Mouse (Mus musculus) brain, embryonic 14.5 days (tissue): ENCODE measurements around the gene Jakmip3. TPM values are rescaled to one million over a fixed set of nuclear protein-coding genes. Genes with fewer than 3 reads are reported as not detected.
A peak's percentile ranks its signal among the peaks of the same experiment; 100 is the strongest.

Source experiments
- DNase-seq: peaks from one replicate; pipeline ENCODE4 v3.0.0-alpha.2; 2011; ENCODE audit warnings: low read depth
- CTCF ChIP-seq: fragments of 200-500 bp; IDR thresholded peaks from 2 replicates; pipeline ENCODE4 v1.5.1; 2012; ENCODE audit warnings: inconsistent platforms, mild to moderate bottlenecking, moderate library complexity, borderline replicate concordance; ENCODE audit not compliant: insufficient read depth, insufficient read length; ENCODE audit errors: extremely low read depth
- POLR2A ChIP-seq: fragments of 200-500 bp; IDR thresholded peaks from 2 replicates; pipeline ENCODE4 v1.6.1; 2012; ENCODE audit warnings: mild to moderate bottlenecking, inconsistent platforms, borderline replicate concordance; ENCODE audit not compliant: poor library complexity, insufficient read depth, insufficient read length, severe bottlenecking; ENCODE audit errors: extremely low read depth
- polyA plus RNA-seq: library from polyadenylated mRNA; depleted of rRNA; stranded (reverse); fragments of >200 nt; gene quantifications from 2 replicates; pipeline ENCODE4 v1.2.3, GENCODE M21; 2012

The Jakmip3 gene
- polyA plus RNA-seq, 1 experiment, result 9.9 TPM

- TF ChIP-seq CTCF (peak; percentile 47; the same call in 1 of the 2 replicates), POLR2A (no peak)
- DNase-seq, result peak; percentile 57
Measured at GRCm38 (mm10) chr7:138923756-138924425, 16.6 kb upstream of the Jakmip3 start.

- DNase-seq, result peak; percentile 34
- TF ChIP-seq POLR2A, result no peak
- no peak for TF ChIP-seq CTCF
Measured at GRCm38 (mm10) chr7:138928456-138928855, 12.1 kb upstream of the Jakmip3 start.

- TF ChIP-seq POLR2A (no peak), CTCF (peak; percentile 5; the same call in 1 of the 2 replicates)
- no peak for DNase-seq
Measured at GRCm38 (mm10) chr7:138934523-138934922, 6.0 kb upstream of the Jakmip3 start.

- no peak for DNase-seq
- TF ChIP-seq CTCF (no peak), POLR2A (no peak)
Measured at GRCm38 (mm10) chr7:138938991-138939390, 1.5 kb upstream of the Jakmip3 start.

GRCm38 (mm10) chr7:138940256-138940611, 296 bp upstream of the Jakmip3 start:
- DNase-seq, result peak; percentile 59
- TF ChIP-seq POLR2A (no peak), CTCF (no peak)

GRCm38 (mm10) chr7:138941571-138941970, 1.0 kb downstream of the Jakmip3 start:
- TF ChIP-seq CTCF (no peak), POLR2A (no peak)
- DNase-seq, result peak; percentile 38

GRCm38 (mm10) chr7:138942301-138942700, 1.8 kb downstream of the Jakmip3 start:
- TF ChIP-seq POLR2A, result no peak
- no peak for TF ChIP-seq CTCF
- no peak for DNase-seq

- DNase-seq, result no peak
- TF ChIP-seq CTCF (no peak), POLR2A (no peak)
Measured at GRCm38 (mm10) chr7:138945668-138946067, 5.1 kb downstream of the Jakmip3 start.

GRCm38 (mm10) chr7:138947741-138948140, 7.2 kb downstream of the Jakmip3 start:
- TF ChIP-seq POLR2A (no peak), CTCF (no peak)
- DNase-seq, result no peak

- peak; percentile 59 for DNase-seq
- TF ChIP-seq POLR2A (no peak), CTCF (no peak)
Measured at GRCm38 (mm10) chr7:138948309-138948708, 7.8 kb downstream of the Jakmip3 start.

GRCm38 (mm10) chr7:138955787-138956186, 15.3 kb downstream of the Jakmip3 start:
- peak; percentile 12 for DNase-seq
- TF ChIP-seq POLR2A, result no peak
- TF ChIP-seq CTCF, result no peak

GRCm38 (mm10) chr7:138957106-138957505, 16.6 kb downstream of the Jakmip3 start:
- no peak for DNase-seq
- TF ChIP-seq CTCF (no peak), POLR2A (no peak)
